10 mouse cellular contexts compared by ENCODE assay signal in the genomic region with DNA sequence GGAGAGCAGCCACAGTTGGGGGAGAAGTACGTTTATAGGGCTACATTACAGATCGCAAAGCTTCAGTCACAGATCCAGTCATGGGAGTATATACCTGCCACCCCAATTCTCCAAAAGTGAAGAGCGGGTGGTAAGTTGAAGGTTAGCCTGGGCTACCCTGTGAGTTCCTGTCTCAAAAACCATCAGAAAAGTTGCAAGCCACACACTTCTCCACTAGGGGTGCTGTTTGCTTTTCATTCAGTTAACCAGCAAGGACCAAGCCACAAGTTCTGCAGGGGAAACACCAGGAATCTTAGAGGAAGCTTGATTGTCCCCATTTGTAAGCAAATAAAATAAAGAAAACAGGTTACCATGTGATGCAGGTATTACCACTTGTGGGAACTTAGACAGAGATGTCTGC. TPM values are rescaled to one million over a fixed set of nuclear protein-coding genes. Genes with fewer than 3 reads are reported as not detected.
DNase-seq lines count a peak whose midpoint lies in the region; ATAC-seq and TF ChIP-seq lines count a peak whose summit lies in the region.
"Had no signal": no experiment of that assay in that cellular context is flagged by ENCODE, and none has a peak within 500 bp of the region (broad histone marks: within the 10 kb centered on the region; RNA-seq: fewer than 3 reads in every experiment).

No protein-coding gene starts in this region.

- no peak overlapping the region for H3K4me2 ChIP-seq in intestine, postnatal 0 days (replicated peaks; ENCODE audit: low read depth)
- H3K4me2 ChIP-seq in intestine, embryonic 15.5 days (replicated peaks) = no peak overlapping the region
- no peak overlapping the region for H3K4me2 ChIP-seq in forebrain, embryonic 12.5 days
- H3K4me2 ChIP-seq: limb, embryonic 12.5 days; stomach, embryonic 15.5 days had no signal

- no peak overlapping the region for H3K4me3 ChIP-seq in intestine, postnatal 0 days (ENCODE audit: low read depth, low read length)
- no peak overlapping the region for H3K4me3 ChIP-seq in intestine, embryonic 15.5 days (replicated peaks)
- H3K4me3 ChIP-seq in kidney, adult 2 months (ENCODE audit: insufficient read depth, low read depth, low read length) = no peak overlapping the region
- H3K4me3 ChIP-seq in forebrain, embryonic 12.5 days (replicated peaks) = no peak overlapping the region
- H3K4me3 ChIP-seq: limb, embryonic 12.5 days; stomach, embryonic 15.5 days had no signal

- no peaks in the 10 kb centered on the region for H3K4me1 ChIP-seq in intestine, postnatal 0 days (replicated peaks; ENCODE audit: control insufficient read depth, insufficient read depth, low read length)
- peaks cover 17% of the 10 kb centered on the region for H3K4me1 ChIP-seq in intestine, embryonic 15.5 days (replicated peaks)
- H3K4me1 ChIP-seq in kidney, adult 2 months (ENCODE audit: control insufficient read depth, insufficient read depth, low read length) = no peaks in the 10 kb centered on the region
- peaks cover 8% of the 10 kb centered on the region for H3K4me1 ChIP-seq in forebrain, embryonic 12.5 days

- H3K36me3 ChIP-seq in intestine, postnatal 0 days (ENCODE audit: control insufficient read depth, insufficient read depth) = no peaks in the 10 kb centered on the region; the same call in 1 of the 2 replicates
- no peaks in the 10 kb centered on the region for H3K36me3 ChIP-seq in intestine, embryonic 15.5 days
- H3K36me3 ChIP-seq in kidney, adult 2 months (ENCODE audit: control insufficient read depth, insufficient read depth, low read length) = no peaks in the 10 kb centered on the region
- no peaks in the 10 kb centered on the region for H3K36me3 ChIP-seq in forebrain, embryonic 12.5 days (replicated peaks)
- H3K36me3 ChIP-seq: limb, embryonic 12.5 days had no signal

- no peak for TF ChIP-seq POLR2A in brain, embryonic 14.5 days (IDR thresholded peaks at IDR 0.05; ENCODE audit: borderline replicate concordance, extremely low read depth, insufficient read depth, insufficient read length, poor library complexity, severe bottlenecking)
- TF ChIP-seq POLR2A in kidney, adult 2 months (IDR thresholded peaks at IDR 0.05; ENCODE audit: low read depth, low read length) = no peak

- peak; percentile 18 to 45 for DNase-seq in CD8-positive naive resting alpha-beta T cell, adult 2 months (ENCODE audit: low read depth in 2 of 2, low spot score in 2 of 2)
- DNase-seq in brain, embryonic 14.5 days (ENCODE audit: low read depth) = peak; percentile 64
- DNase-seq in kidney, adult 2 months = peak; percentile 64
- peak; percentile 85 for DNase-seq in lung, postnatal 36 days
- DNase-seq in adrenal gland, postnatal 10 days = no peak

- no peaks in the 10 kb centered on the region for H3K9me3 ChIP-seq in intestine, postnatal 0 days (ENCODE audit: control insufficient read depth)
- no peaks in the 10 kb centered on the region for H3K9me3 ChIP-seq in intestine, embryonic 15.5 days
- H3K9me3 ChIP-seq in forebrain, embryonic 12.5 days = no peaks in the 10 kb centered on the region
- H3K9me3 ChIP-seq: limb, embryonic 12.5 days; stomach, embryonic 15.5 days had no signal

- H3K27ac ChIP-seq in intestine, postnatal 0 days (ENCODE audit: low read depth, low read length) = no peak overlapping the region
- H3K27ac ChIP-seq in intestine, embryonic 15.5 days = no peak overlapping the region
- H3K27ac ChIP-seq in kidney, adult 2 months (ENCODE audit: insufficient read depth, low read depth, low read length) = no peak overlapping the region
- no peak overlapping the region for H3K27ac ChIP-seq in forebrain, embryonic 12.5 days
- H3K27ac ChIP-seq: limb, embryonic 12.5 days had no signal

- no peaks in the 10 kb centered on the region for H3K27me3 ChIP-seq in intestine, postnatal 0 days (replicated peaks; ENCODE audit: control insufficient read depth, insufficient read depth, low read length)
- no peaks in the 10 kb centered on the region for H3K27me3 ChIP-seq in intestine, embryonic 15.5 days (replicated peaks)
- H3K27me3 ChIP-seq in kidney, adult 2 months (replicated peaks; ENCODE audit: control insufficient read depth, insufficient read depth, low read length) = no peaks in the 10 kb centered on the region
- H3K27me3 ChIP-seq in forebrain, embryonic 12.5 days = no peaks in the 10 kb centered on the region; the same call in 1 of the 2 replicates
- H3K27me3 ChIP-seq: limb, embryonic 12.5 days; stomach, embryonic 15.5 days had no signal

- peak; percentile 81 for TF ChIP-seq CTCF in intestine, postnatal 0 days (IDR thresholded peaks at IDR 0.05; ENCODE audit: low read depth)
- TF ChIP-seq CTCF in brain, embryonic 14.5 days (IDR thresholded peaks at IDR 0.05; ENCODE audit: borderline replicate concordance, extremely low read depth, insufficient read depth, insufficient read length) = peak; percentile 75; the same call in 1 of the 2 replicates
- peak; percentile 51 for TF ChIP-seq CTCF in kidney, adult 2 months (conservative IDR thresholded peaks at IDR 0.05; ENCODE audit: insufficient read depth, insufficient read length, low read depth, low read length)

- H3K9ac ChIP-seq in intestine, postnatal 0 days (ENCODE audit: low read depth, low read length) = no peak overlapping the region
- H3K9ac ChIP-seq in intestine, embryonic 15.5 days = no peak overlapping the region
- H3K9ac ChIP-seq in forebrain, embryonic 12.5 days = no peak overlapping the region
- H3K9ac ChIP-seq: limb, embryonic 12.5 days; stomach, embryonic 15.5 days had no signal

- WGBS in intestine, postnatal 0 days = 82% methylated on average over 3 of the region's 3 CpGs
- 78% methylated on average over 3 of the region's 3 CpGs for WGBS in intestine, embryonic 15.5 days
- WGBS in kidney, adult 2 months = 82% methylated on average over 3 of the region's 3 CpGs
- 72% methylated on average over 3 of the region's 3 CpGs for WGBS in forebrain, embryonic 12.5 days

- ATAC-seq in intestine, postnatal 0 days = no peak
- ATAC-seq in intestine, embryonic 15.5 days = no peak
- ATAC-seq in forebrain, embryonic 12.5 days (ENCODE audit: low FRiP score) = no peak

RNA-seq across cellular contexts. Expression of gene Abtb1, which starts 28.9 kb away (rescaled TPM):
- 22.7 and 23.9 TPM in 2 replicates for polyA plus RNA-seq in intestine, postnatal 0 days (2015; fragmentation: Nextera tagmentation; extraction: Ambion mirVana)
- polyA plus RNA-seq in intestine, embryonic 15.5 days (2015; fragmentation: Nextera tagmentation; extraction: Ambion mirVana) = 24.2 and 25.0 TPM in 2 replicates
- 61.7 and 83.6 TPM in 2 replicates for polyA plus RNA-seq in brain, embryonic 14.5 days (2012; rRNA removed)
- polyA plus RNA-seq in kidney, adult 2 months (2012; rRNA removed) = 52.8 and 67.8 TPM in 2 replicates
- 10 to 100 TPM; 21.9 to 30.5 TPM for total RNA-seq in adrenal gland, postnatal 10 days (2021)
- polyA plus RNA-seq in forebrain, embryonic 12.5 days (2016; fragmentation: Nextera tagmentation; extraction: Ambion mirVana) = 23.0 and 23.5 TPM in 2 replicates
